Mouse (Mus musculus) cortical plate, adult 2 months (tissue): ENCODE measurements around the gene Insm1. TPM values are rescaled to one million over a fixed set of nuclear protein-coding genes. Genes with fewer than 3 reads are reported as not detected.

Source experiments
- H3K27ac ChIP-seq: fragments of 200-500 bp; 2 replicates; pipeline ENCODE4 v1.5.1; 2012; ENCODE audit warnings: low read length, control low read depth, inconsistent platforms; ENCODE audit not compliant: insufficient read depth
- H3K4me1 ChIP-seq: fragments of 200-500 bp; 2 replicates; pipeline ENCODE4 v1.6.1; 2011; ENCODE audit warnings: low read length; ENCODE audit not compliant: control insufficient read depth, insufficient read depth
- H3K4me3 ChIP-seq: fragments of 200-500 bp; 2 replicates; pipeline ENCODE4 v1.5.1; 2011; ENCODE audit warnings: mild to moderate bottlenecking, low read length, control low read depth; ENCODE audit not compliant: insufficient read depth
- CTCF ChIP-seq: fragments of 200-500 bp; IDR thresholded peaks from 2 replicates; pipeline ENCODE4 v1.5.1; 2011; ENCODE audit warnings: mild to moderate bottlenecking, control low read depth, low read length; ENCODE audit not compliant: insufficient read depth; ENCODE audit errors: extremely low read depth
- POLR2A ChIP-seq: fragments of 200-500 bp; IDR thresholded peaks from 2 replicates; pipeline ENCODE4 v1.6.1; 2011; ENCODE audit warnings: mild to moderate bottlenecking, low read length, control low read depth; ENCODE audit not compliant: insufficient read depth; ENCODE audit errors: extremely low read depth
- polyA plus RNA-seq: library from polyadenylated mRNA; depleted of rRNA; stranded (reverse); fragments of >200 nt; gene quantifications from 2 replicates; pipeline ENCODE4 v1.2.3, GENCODE M21; 2012; rRNA removed

Gene Insm1
- 3.4 and 4.5 TPM in 2 replicates for polyA plus RNA-seq

GRCm38 (mm10) chr2:146221076-146221928 is at the start of gene Insm1:
Gene Insm1 (plus strand): TSS chr2:146221921.
- Histone ChIP-seq H3K4me1 (peaks cover 3% of the 10 kb centered on the region; the same call in 1 of the 2 replicates), H3K27ac (peak within 1 kb of the TSS; percentile 90), H3K4me3 (peak within 1 kb of the TSS; percentile 81)
- TF ChIP-seq CTCF: no peak
- TF ChIP-seq POLR2A: no peak

- no peak for TF ChIP-seq CTCF
- no peak for TF ChIP-seq POLR2A
Observed at GRCm38 (mm10) chr2:146172106-146172505, 49.6 kb upstream of the Insm1 start.

GRCm38 (mm10) chr2:146174173-146174572 is 47.5 kb upstream of the Insm1 start:
- TF ChIP-seq POLR2A: no peak
- TF ChIP-seq CTCF: no peak
- H3K4me1 ChIP-seq: 0 out of 2 replicates have a peak, but pooled peaks cover 1% of the 10 kb centered on the region
- no peak overlapping the region for H3K4me3 ChIP-seq
- no peak overlapping the region for H3K27ac ChIP-seq

More at GRCm38 (mm10) chr2:146172106-146172505, 49.6 kb upstream of the Insm1 start:
- H3K27ac ChIP-seq: no peak overlapping the region
- no peak overlapping the region for H3K4me3 ChIP-seq
- H3K4me1 ChIP-seq: 0 out of 2 replicates have a peak, but pooled peaks cover 1% of the 10 kb centered on the region

GRCm38 (mm10) chr2:146178718-146179117 is 43.0 kb upstream of the Insm1 start:
- Histone ChIP-seq H3K4me1 (0 out of 2 replicates have a peak, but pooled peaks cover 1% of the 10 kb centered on the region), H3K4me3 (no peak overlapping the region), H3K27ac (no peak overlapping the region)
- TF ChIP-seq POLR2A: no peak

GRCm38 (mm10) chr2:146183830-146184793 is 37.6 kb upstream of the Insm1 start:
- no peak overlapping the region for H3K27ac ChIP-seq
- H3K4me1 ChIP-seq: no peaks in the 10 kb centered on the region
- TF ChIP-seq CTCF (no peak), POLR2A (no peak)
- H3K4me3 ChIP-seq: no peak overlapping the region

- H3K4me1 ChIP-seq: no peaks in the 10 kb centered on the region
- no peak for TF ChIP-seq POLR2A
- TF ChIP-seq CTCF: no peak
- no peak overlapping the region for H3K4me3 ChIP-seq
- no peak overlapping the region for H3K27ac ChIP-seq
Observed at GRCm38 (mm10) chr2:146196126-146196525, 25.6 kb upstream of the Insm1 start.

GRCm38 (mm10) chr2:146197947-146198346 is 23.8 kb upstream of the Insm1 start:
- no peak for TF ChIP-seq POLR2A
- no peak for TF ChIP-seq CTCF
- H3K4me1 ChIP-seq: no peaks in the 10 kb centered on the region
- H3K27ac ChIP-seq: no peak overlapping the region
- no peak overlapping the region for H3K4me3 ChIP-seq

- TF ChIP-seq POLR2A: no peak
- no peak for TF ChIP-seq CTCF
- Histone ChIP-seq H3K4me1 (no peaks in the 10 kb centered on the region), H3K4me3 (no peak overlapping the region), H3K27ac (no peak overlapping the region)
Observed at GRCm38 (mm10) chr2:146210968-146211367, 10.8 kb upstream of the Insm1 start.

GRCm38 (mm10) chr2:146214715-146215114 is 7.0 kb upstream of the Insm1 start:
- no peak overlapping the region for H3K27ac ChIP-seq
- peaks cover 3% of the 10 kb centered on the region; the same call in 1 of the 2 replicates for H3K4me1 ChIP-seq
- TF ChIP-seq CTCF: peak; percentile 85
- no peak for TF ChIP-seq POLR2A
- H3K4me3 ChIP-seq: no peak overlapping the region
